Mouse (Mus musculus): ENCODE measurements around the gene Marc1. TPM values are rescaled to one million over a fixed set of nuclear protein-coding genes. Genes with fewer than 3 reads are reported as not detected.

Gene Marc1
- polyA plus RNA-seq, 1 experiment from 2014 or later: 0.17 TPM

DNA sequence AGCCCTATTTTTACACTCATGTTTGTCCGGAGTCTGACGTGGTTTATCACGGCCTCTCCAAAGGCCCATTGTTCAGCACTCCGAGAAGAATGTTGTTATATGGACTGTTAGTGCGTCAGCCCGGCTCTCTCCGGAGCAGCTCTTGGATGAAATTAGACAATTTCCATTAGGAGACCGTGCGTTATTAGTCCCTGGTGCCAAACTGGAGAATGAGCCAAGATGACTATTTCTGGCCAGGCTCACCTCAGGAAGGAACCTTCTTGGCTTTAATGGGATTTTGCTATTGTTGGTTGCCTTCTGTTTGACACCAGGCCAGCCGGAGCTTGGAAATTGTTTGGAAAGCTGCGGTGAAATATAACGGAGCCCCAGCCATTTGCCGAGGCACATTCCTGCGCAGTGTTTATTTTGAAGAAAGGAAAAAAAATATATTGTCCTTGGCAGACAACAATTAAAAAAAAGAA lies 62.4 kb downstream of the Marc1 start:
- no peak overlapping the region for H3K4me3 ChIP-seq

DNA sequence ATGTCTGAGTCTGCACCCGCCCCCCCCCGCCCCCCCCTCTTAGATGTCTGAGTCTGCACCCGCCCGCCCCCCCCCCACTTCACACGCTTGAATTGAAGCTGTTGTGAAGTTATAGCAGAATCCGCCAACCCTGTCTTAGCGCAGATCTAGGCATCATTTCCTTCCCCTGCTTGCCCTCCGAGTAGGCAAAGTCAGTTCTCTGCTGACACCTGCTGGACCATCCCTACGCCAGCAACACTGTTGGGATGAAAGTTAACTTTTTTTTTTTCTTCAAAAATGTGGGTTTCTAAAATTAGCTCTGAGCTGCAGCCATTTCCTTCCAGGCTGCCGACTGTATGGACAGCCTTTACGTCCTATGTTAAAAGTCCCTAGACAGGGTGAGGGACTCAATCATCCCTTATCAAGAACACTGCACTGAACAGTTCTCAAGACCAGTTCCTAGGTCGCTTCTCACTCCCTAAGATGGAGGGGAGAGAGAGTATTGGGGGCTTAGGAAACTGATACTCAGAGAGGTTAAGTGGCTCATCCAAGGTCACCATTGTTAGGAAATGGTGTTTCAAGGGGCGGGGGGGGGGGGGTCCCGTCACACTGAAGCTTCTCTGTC lies 73.1 kb downstream of the Marc1 start:
- H3K4me2 ChIP-seq: no peak overlapping the region
- no peaks in the 10 kb centered on the region for H3K36me3 ChIP-seq
- ATAC-seq (ENCODE audit: low FRiP score): no peak
- 6% methylated on average over 14 of the region's 14 CpGs for WGBS
- H3K9ac ChIP-seq: no peak overlapping the region
- H3K9me3 ChIP-seq: no peaks in the 10 kb centered on the region
- peaks cover 4% of the 10 kb centered on the region; the same call in 1 of the 2 replicates for H3K4me1 ChIP-seq (replicated peaks)
- H3K4me3 ChIP-seq: no peak overlapping the region
- H3K27ac ChIP-seq: no peak overlapping the region
- H3K27me3 ChIP-seq: peaks cover 80% of the 10 kb centered on the region

More for the DNA sequence above, 62.4 kb downstream of the Marc1 start:
- no peak for ATAC-seq (ENCODE audit: low FRiP score)
- no peak overlapping the region for H3K4me2 ChIP-seq
- H3K36me3 ChIP-seq: no peaks in the 10 kb centered on the region
- H3K4me1 ChIP-seq (replicated peaks): 0 out of 2 replicates have a peak, but pooled peaks cover 3% of the 10 kb centered on the region
- no peak overlapping the region for H3K9ac ChIP-seq
- 57% methylated on average over 14 of the region's 14 CpGs for WGBS
- H3K27ac ChIP-seq: no peak overlapping the region
- peaks cover 3% of the 10 kb centered on the region; the same call in 1 of the 2 replicates for H3K27me3 ChIP-seq
- H3K9me3 ChIP-seq: no peaks in the 10 kb centered on the region

DNA sequence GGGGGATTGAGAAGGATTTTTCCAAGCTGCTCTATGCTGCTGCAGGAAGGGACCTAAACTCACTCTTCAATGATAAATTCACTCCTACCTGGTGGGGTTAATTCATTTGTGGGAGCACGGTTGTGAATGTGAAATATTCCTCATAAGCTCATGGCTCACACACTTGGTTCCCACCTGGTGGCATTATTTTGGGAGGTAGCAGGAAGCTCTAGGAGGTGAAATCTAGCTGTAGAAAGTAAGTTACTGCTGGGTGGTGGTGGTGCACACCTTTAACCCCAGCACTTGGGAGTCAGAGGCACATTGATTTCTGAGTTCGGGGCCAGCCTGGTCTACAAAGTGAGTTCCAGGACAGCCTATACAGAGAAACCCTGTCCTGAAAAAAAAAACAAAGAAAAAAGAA lies 73.9 kb downstream of the Marc1 start:
- H3K4me3 ChIP-seq: no peak overlapping the region
- WGBS: 21% methylated on average over 2 of the region's 2 CpGs
- H3K36me3 ChIP-seq: no peaks in the 10 kb centered on the region
- no peaks in the 10 kb centered on the region for H3K9me3 ChIP-seq
- ATAC-seq (ENCODE audit: low FRiP score): no peak
- H3K4me1 ChIP-seq (replicated peaks): peaks cover 8% of the 10 kb centered on the region
- no peak overlapping the region for H3K4me2 ChIP-seq
- no peak overlapping the region for H3K27ac ChIP-seq
- peaks cover 85% of the 10 kb centered on the region for H3K27me3 ChIP-seq
- no peak overlapping the region for H3K9ac ChIP-seq

MicroRNA genes within 50 kb of the gene (microRNA counts, 519-probe panel; counts per million panel counts)
- microRNA mmu-miR-1981: 4,043 counts per million, percentile 63 among the panel's probes with 10 or more counts

Small RNA genes within 50 kb of the gene (microRNA-seq; reads per million reads assigned to microRNA genes)
- 52.1 reads per million, percentile 41 among the genes with 10 or more reads in this experiment for gene Mir1981

Other genes starting within 250 kb of the Marc1 start
- 1.2 and 2.9 TPM in 2 replicates for gene Hlx, start 78.7 kb downstream of the Marc1 start, polyA plus RNA-seq (2015; fragmentation: Nextera tagmentation; extraction: Ambion mirVana)
- gene Marc2, start 35.1 kb upstream of the Marc1 start, polyA plus RNA-seq (2015; fragmentation: Nextera tagmentation; extraction: Ambion mirVana): 110 and 119 TPM in 2 replicates
- gene C130074G19Rik, start 71.9 kb upstream of the Marc1 start, polyA plus RNA-seq (2015; fragmentation: Nextera tagmentation; extraction: Ambion mirVana): 1.1 and 1.2 TPM in 2 replicates
- gene Mark1, start 188.3 kb upstream of the Marc1 start, polyA plus RNA-seq (2015; fragmentation: Nextera tagmentation; extraction: Ambion mirVana): 12.7 and 13.3 TPM in 2 replicates